Mouse (Mus musculus): ENCODE results near the gene Il6st.

Gene Il6st

GRCm38 (mm10) chr13:112533556-112533955 lies 69.7 kb downstream of the Il6st start:
- Histone ChIP-seq H3K4me3 (replicated peaks; ENCODE audit: low read length) (no peak overlapping the region), H3K36me3 (ENCODE audit: insufficient read depth, low read length) (no peaks in the 10 kb centered on the region), H3K9me3 (ENCODE audit: low read length) (no peaks in the 10 kb centered on the region), H3K27me3 (ENCODE audit: insufficient read depth, low read length) (no peaks in the 10 kb centered on the region), H3K4me1 (replicated peaks; ENCODE audit: low read depth, low read length) (no peaks in the 10 kb centered on the region)
- no peak for TF ChIP-seq POU5F1 (IDR thresholded peaks at IDR 0.05; ENCODE audit: borderline replicate concordance, low read length)
- no peak for TF ChIP-seq CTCF (conservative IDR thresholded peaks at IDR 0.05; ENCODE audit: low read length)
- TF ChIP-seq NANOG (IDR thresholded peaks at IDR 0.05; ENCODE audit: borderline replicate concordance, low read length), result no peak

GRCm38 (mm10) chr13:112536611-112537010 lies 72.7 kb downstream of the Il6st start:
- Histone ChIP-seq H3K4me3 (replicated peaks; ENCODE audit: low read length) (no peak overlapping the region), H3K27me3 (ENCODE audit: insufficient read depth, low read length) (no peaks in the 10 kb centered on the region), H3K9me3 (ENCODE audit: low read length) (no peaks in the 10 kb centered on the region), H3K4me1 (replicated peaks; ENCODE audit: low read depth, low read length) (no peaks in the 10 kb centered on the region), H3K36me3 (ENCODE audit: insufficient read depth, low read length) (no peaks in the 10 kb centered on the region)
- TF ChIP-seq NANOG (IDR thresholded peaks at IDR 0.05; ENCODE audit: borderline replicate concordance, low read length) (no peak), CTCF (conservative IDR thresholded peaks at IDR 0.05; ENCODE audit: low read length) (no peak), POU5F1 (IDR thresholded peaks at IDR 0.05; ENCODE audit: borderline replicate concordance, low read length) (no peak)

DNA sequence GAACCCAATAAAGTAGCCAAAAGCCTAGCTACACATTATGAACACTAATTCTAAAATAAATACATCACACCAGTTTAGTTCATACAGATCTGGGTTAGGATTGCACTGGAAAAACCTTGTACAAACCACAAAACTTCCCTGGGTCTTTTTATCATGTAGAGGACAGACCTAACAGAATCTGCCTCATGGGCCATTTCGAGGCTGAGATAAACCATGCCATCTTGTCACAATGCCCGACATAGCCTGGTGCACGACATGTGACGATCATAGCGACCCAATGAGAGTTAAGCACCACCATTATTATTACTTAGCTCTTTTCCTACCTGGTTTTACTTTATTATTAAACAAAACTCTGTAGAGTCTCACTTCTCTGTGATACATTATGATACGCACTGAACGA lies 73.2 kb downstream of the Il6st start:
- Histone ChIP-seq H3K4me1 (replicated peaks; ENCODE audit: low read depth, low read length) (no peaks in the 10 kb centered on the region), H3K36me3 (ENCODE audit: insufficient read depth, low read length) (no peaks in the 10 kb centered on the region), H3K9me3 (ENCODE audit: low read length) (no peaks in the 10 kb centered on the region), H3K4me3 (replicated peaks; ENCODE audit: low read length) (no peak overlapping the region), H3K27me3 (ENCODE audit: insufficient read depth, low read length) (no peaks in the 10 kb centered on the region)
- TF ChIP-seq NANOG (IDR thresholded peaks at IDR 0.05; ENCODE audit: borderline replicate concordance, low read length), result no peak
- TF ChIP-seq POU5F1 (IDR thresholded peaks at IDR 0.05; ENCODE audit: borderline replicate concordance, low read length), result no peak
- TF ChIP-seq CTCF (conservative IDR thresholded peaks at IDR 0.05; ENCODE audit: low read length), result no peak

- Histone ChIP-seq H3K9me3 (ENCODE audit: low read length) (no peaks in the 10 kb centered on the region; the same call in 1 of the 2 replicates), H3K36me3 (ENCODE audit: insufficient read depth, low read length) (no peaks in the 10 kb centered on the region), H3K4me1 (replicated peaks; ENCODE audit: low read depth, low read length) (no peaks in the 10 kb centered on the region), H3K4me3 (replicated peaks; ENCODE audit: low read length) (no peak overlapping the region), H3K27me3 (ENCODE audit: insufficient read depth, low read length) (no peaks in the 10 kb centered on the region)
- TF ChIP-seq NANOG (IDR thresholded peaks at IDR 0.05; ENCODE audit: borderline replicate concordance, low read length) (no peak), CTCF (conservative IDR thresholded peaks at IDR 0.05; ENCODE audit: low read length) (no peak), POU5F1 (IDR thresholded peaks at IDR 0.05; ENCODE audit: borderline replicate concordance, low read length) (no peak)
These were observed 76.7 kb downstream of the Il6st start for GRCm38 (mm10) chr13:112540616-112541015.

DNA sequence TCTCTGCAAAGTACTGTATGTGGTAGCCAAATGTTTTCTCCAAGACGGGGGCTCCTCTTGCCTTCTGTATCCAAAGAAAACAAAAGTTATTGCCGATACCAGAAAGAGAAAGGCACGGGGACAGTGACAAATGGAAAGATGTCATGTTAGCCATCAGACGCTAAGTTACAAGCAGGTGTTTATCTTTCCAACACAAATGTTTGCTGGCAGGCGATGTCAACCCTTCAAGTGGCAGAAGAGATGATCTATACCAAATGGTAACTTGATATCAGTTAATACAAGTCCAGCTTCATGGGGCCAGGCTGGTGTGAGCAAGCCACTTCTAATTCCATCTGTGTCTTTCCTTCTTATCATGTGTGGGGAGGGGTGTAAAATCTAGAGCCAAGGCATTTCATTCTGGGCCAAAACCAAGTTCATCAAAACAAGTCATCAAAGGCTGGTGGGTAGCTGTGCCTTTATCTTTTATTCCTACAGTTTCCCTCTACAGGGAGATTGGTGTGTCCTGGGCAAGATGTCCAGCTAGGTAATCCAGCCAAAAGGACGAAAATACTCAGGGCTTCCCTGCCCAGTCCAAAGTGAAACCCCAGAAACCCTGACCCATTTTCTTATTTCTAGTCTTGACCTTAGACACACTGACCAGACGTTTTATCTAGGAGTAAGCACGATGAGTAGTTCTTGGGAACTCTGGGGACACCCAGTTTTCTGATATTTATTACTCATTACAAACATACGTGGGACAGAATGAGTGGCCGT lies 77.5 kb downstream of the Il6st start:
- no peak overlapping the region for H3K4me3 ChIP-seq (replicated peaks; ENCODE audit: low read length)
- no peaks in the 10 kb centered on the region; the same call in 1 of the 2 replicates for H3K9me3 ChIP-seq (ENCODE audit: low read length)
- no peaks in the 10 kb centered on the region for H3K27me3 ChIP-seq (ENCODE audit: insufficient read depth, low read length)
- no peaks in the 10 kb centered on the region for H3K36me3 ChIP-seq (ENCODE audit: insufficient read depth, low read length)
- H3K4me1 ChIP-seq (replicated peaks; ENCODE audit: low read depth, low read length), result no peaks in the 10 kb centered on the region
- TF ChIP-seq CTCF (conservative IDR thresholded peaks at IDR 0.05; ENCODE audit: low read length) (no peak), POU5F1 (IDR thresholded peaks at IDR 0.05; ENCODE audit: borderline replicate concordance, low read length) (no peak), NANOG (IDR thresholded peaks at IDR 0.05; ENCODE audit: borderline replicate concordance, low read length) (no peak)

GRCm38 (mm10) chr13:112551641-112552548 lies 88.0 kb downstream of the Il6st start:
- H3K27me3 ChIP-seq (ENCODE audit: insufficient read depth, low read length), result no peaks in the 10 kb centered on the region
- TF ChIP-seq NANOG (IDR thresholded peaks at IDR 0.05; ENCODE audit: borderline replicate concordance, low read length) (no peak), POU5F1 (IDR thresholded peaks at IDR 0.05; ENCODE audit: borderline replicate concordance, low read length) (no peak), CTCF (conservative IDR thresholded peaks at IDR 0.05; ENCODE audit: low read length) (no peak)
- H3K36me3 ChIP-seq (ENCODE audit: insufficient read depth, low read length), result no peaks in the 10 kb centered on the region
- H3K9me3 ChIP-seq (ENCODE audit: low read length), result no peaks in the 10 kb centered on the region
- no peaks in the 10 kb centered on the region for H3K4me1 ChIP-seq (replicated peaks; ENCODE audit: low read depth, low read length)
- no peak overlapping the region for H3K4me3 ChIP-seq (replicated peaks; ENCODE audit: low read length)

DNA sequence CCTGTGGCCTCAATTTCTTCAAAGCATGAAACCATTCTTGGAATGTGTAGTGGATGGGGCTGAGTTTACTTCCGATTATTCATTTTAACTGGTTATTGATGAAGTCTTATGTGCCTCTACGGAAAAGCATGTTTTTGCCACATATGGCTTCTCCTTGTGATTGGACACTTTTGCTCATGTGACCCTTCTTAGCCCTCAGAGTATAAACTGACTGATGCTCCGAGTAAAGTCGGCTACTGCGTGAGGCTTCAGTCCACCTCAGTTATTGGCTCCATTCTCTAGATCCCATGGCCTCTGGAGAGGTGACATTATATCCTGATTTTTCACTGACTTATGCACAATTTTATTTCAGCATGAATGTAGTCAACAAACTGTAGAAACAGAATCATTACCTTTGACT lies 89.4 kb downstream of the Il6st start:
- H3K27me3 ChIP-seq (ENCODE audit: insufficient read depth, low read length), result no peaks in the 10 kb centered on the region
- H3K4me1 ChIP-seq (replicated peaks; ENCODE audit: low read depth, low read length), result no peaks in the 10 kb centered on the region
- TF ChIP-seq POU5F1 (IDR thresholded peaks at IDR 0.05; ENCODE audit: borderline replicate concordance, low read length) (no peak), CTCF (conservative IDR thresholded peaks at IDR 0.05; ENCODE audit: low read length) (no peak), NANOG (IDR thresholded peaks at IDR 0.05; ENCODE audit: borderline replicate concordance, low read length) (no peak)
- no peaks in the 10 kb centered on the region for H3K9me3 ChIP-seq (ENCODE audit: low read length)
- no peaks in the 10 kb centered on the region for H3K36me3 ChIP-seq (ENCODE audit: insufficient read depth, low read length)
- H3K4me3 ChIP-seq (replicated peaks; ENCODE audit: low read length), result no peak overlapping the region

DNA sequence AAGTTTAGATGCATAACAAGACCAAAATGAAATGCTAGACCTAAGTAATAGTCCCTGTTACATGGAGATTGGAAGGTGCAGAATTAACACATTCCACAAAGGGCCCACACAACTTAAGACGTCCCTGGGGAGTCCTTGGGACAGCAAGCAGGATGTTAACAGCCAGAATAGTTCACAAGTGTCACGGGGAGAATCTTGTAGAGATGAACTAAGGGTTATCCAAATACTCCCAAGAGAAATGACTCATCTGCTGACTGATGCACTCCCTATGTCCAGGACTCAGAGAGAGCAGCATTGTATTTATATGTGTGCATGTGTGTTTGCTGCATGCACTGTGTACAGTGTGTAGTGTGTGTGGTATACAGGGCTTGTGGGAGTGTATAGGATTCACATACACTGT lies 92.6 kb downstream of the Il6st start:
- H3K36me3 ChIP-seq (ENCODE audit: insufficient read depth, low read length), result no peaks in the 10 kb centered on the region
- no peaks in the 10 kb centered on the region for H3K27me3 ChIP-seq (ENCODE audit: insufficient read depth, low read length)
- no peaks in the 10 kb centered on the region for H3K4me1 ChIP-seq (replicated peaks; ENCODE audit: low read depth, low read length)
- TF ChIP-seq POU5F1 (IDR thresholded peaks at IDR 0.05; ENCODE audit: borderline replicate concordance, low read length) (no peak), CTCF (conservative IDR thresholded peaks at IDR 0.05; ENCODE audit: low read length) (no peak), NANOG (IDR thresholded peaks at IDR 0.05; ENCODE audit: borderline replicate concordance, low read length) (no peak)
- no peaks in the 10 kb centered on the region for H3K9me3 ChIP-seq (ENCODE audit: low read length)
- H3K4me3 ChIP-seq (replicated peaks; ENCODE audit: low read length), result no peak overlapping the region
